Mouse (Mus musculus): Measurements from ENCODE around the gene Amigo3.

GRCm38 (mm10) chr9:108055061-108055460 lies 2.1 kb downstream of the Amigo3 start:
- TF ChIP-seq CTCF (IDR thresholded peaks at IDR 0.05; ENCODE audit: low read depth, low read length) (no peak), POLR2A (IDR thresholded peaks at IDR 0.05; ENCODE audit: borderline replicate concordance, low read depth, low read length) (no peak)

All from bone marrow macrophage, adult 2 months (primary cell).